Mouse (Mus musculus): Measurements from ENCODE around the gene Eya2. TPM values are rescaled to one million over a fixed set of nuclear protein-coding genes. Genes with fewer than 3 reads are reported as not detected.

Eya2 gene
- polyA plus RNA-seq, 1 experiment from 2014 or later: 27.2 TPM

DNA sequence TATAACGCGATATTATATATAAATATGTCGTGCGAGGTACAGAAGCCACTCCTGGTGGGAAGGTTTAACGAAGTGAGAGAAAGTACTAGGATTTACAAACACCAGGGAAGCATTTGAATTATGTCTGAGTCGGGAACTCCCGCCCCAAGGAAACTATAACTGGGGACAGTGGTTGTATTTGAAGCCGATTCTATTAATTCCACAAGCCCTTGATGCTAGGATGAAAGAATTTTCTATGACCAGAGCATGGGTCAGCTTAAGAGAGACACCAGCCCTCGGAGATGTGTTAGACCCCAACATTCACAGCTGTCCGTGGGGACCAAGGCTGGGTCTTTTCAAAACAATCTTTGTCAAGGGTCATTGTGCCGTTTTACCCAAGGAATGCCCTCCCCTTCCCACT lies 1.3 kb downstream of the Eya2 start:
- H3K9ac ChIP-seq (replicated peaks; ENCODE audit: low read length): peak overlapping the region; percentile 48
- H3K4me3 ChIP-seq (ENCODE audit: low read depth, low read length): peak overlapping the region; percentile 70
- ATAC-seq (replicated peaks; ENCODE audit: insufficient number of reproducible peaks, low FRiP score, low TSS enrichment, low read depth): no peak

DNA sequence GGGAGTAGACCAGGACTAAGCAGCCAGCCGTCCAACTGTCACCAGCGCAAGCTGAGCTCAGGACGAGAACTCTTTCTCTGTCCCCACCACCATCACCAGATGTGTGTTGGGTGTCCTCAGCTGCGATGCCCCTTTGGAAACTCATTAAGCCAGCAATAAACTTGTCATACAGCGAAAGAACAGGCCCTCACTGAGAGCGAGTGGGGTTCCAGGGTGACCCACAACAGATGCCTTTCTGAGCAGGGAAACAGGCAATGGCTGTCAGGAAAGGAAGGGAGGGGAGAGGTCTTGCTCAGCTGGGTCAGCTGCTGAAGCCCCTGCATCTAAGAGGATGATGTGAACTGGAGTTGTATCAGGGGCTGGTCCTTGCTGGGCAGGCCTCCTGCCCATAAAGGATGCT lies 2.7 kb downstream of the Eya2 start:
- WGBS: 54% methylated on average over 6 of the region's 6 CpGs
- H3K27ac ChIP-seq (replicated peaks; ENCODE audit: low read depth, low read length): 0 out of 2 replicates have a peak overlapping the region, but pooled peaks have one; percentile 20
- H3K27me3 ChIP-seq (ENCODE audit: control insufficient read depth, insufficient read depth, low read length): peaks cover 5% of the 10 kb centered on the region
- H3K9me3 ChIP-seq (replicated peaks; ENCODE audit: control insufficient read depth, low read length): no peaks in the 10 kb centered on the region
- H3K4me2 ChIP-seq (ENCODE audit: low read depth, low read length): no peak overlapping the region
- peak overlapping the region; percentile 39 for H3K9ac ChIP-seq (replicated peaks; ENCODE audit: low read length)
- H3K36me3 ChIP-seq (replicated peaks; ENCODE audit: control insufficient read depth, insufficient read depth, low read depth, low read length): no peaks in the 10 kb centered on the region
- ATAC-seq (replicated peaks; ENCODE audit: insufficient number of reproducible peaks, low FRiP score, low TSS enrichment, low read depth): no peak
- no peak for DNase-seq (ENCODE audit: low spot score)
- H3K4me3 ChIP-seq (ENCODE audit: low read depth, low read length): no peak overlapping the region
- H3K4me1 ChIP-seq (ENCODE audit: control insufficient read depth, insufficient read depth, low read length): peaks cover 8% of the 10 kb centered on the region

More for the DNA sequence above, 1.3 kb downstream of the Eya2 start:
- no peak for DNase-seq (ENCODE audit: low spot score)
- Histone ChIP-seq H3K27ac (replicated peaks; ENCODE audit: low read depth, low read length) (0 out of 2 replicates have a peak overlapping the region, but pooled peaks have one; percentile 0), H3K27me3 (ENCODE audit: control insufficient read depth, insufficient read depth, low read length) (peaks cover 5% of the 10 kb centered on the region), H3K36me3 (replicated peaks; ENCODE audit: control insufficient read depth, insufficient read depth, low read depth, low read length) (no peaks in the 10 kb centered on the region), H3K4me2 (ENCODE audit: low read depth, low read length) (peak overlapping the region; percentile 95), H3K4me1 (ENCODE audit: control insufficient read depth, insufficient read depth, low read length) (peaks cover 8% of the 10 kb centered on the region; the same call in 1 of the 2 replicates), H3K9me3 (replicated peaks; ENCODE audit: control insufficient read depth, low read length) (no peaks in the 10 kb centered on the region)
- WGBS: 15% methylated on average over 11 of the region's 11 CpGs

- DNase-seq (ENCODE audit: low spot score) (no peak), ATAC-seq (replicated peaks; ENCODE audit: insufficient number of reproducible peaks, low FRiP score, low TSS enrichment, low read depth) (no peak)
- Histone ChIP-seq H3K4me2 (ENCODE audit: low read depth, low read length) (no peak overlapping the region), H3K27ac (replicated peaks; ENCODE audit: low read depth, low read length) (no peak overlapping the region), H3K4me3 (ENCODE audit: low read depth, low read length) (no peak overlapping the region), H3K9ac (replicated peaks; ENCODE audit: low read length) (peak overlapping the region; percentile 22), H3K4me1 (ENCODE audit: control insufficient read depth, insufficient read depth, low read length) (peaks cover 8% of the 10 kb centered on the region), H3K36me3 (replicated peaks; ENCODE audit: control insufficient read depth, insufficient read depth, low read depth, low read length) (no peaks in the 10 kb centered on the region), H3K27me3 (ENCODE audit: control insufficient read depth, insufficient read depth, low read length) (peaks cover 5% of the 10 kb centered on the region), H3K9me3 (replicated peaks; ENCODE audit: control insufficient read depth, low read length) (no peaks in the 10 kb centered on the region)
- WGBS: 29% methylated on average over 5 of the region's 5 CpGs
These were observed 3.3 kb downstream of the Eya2 start for GRCm38 (mm10) chr2:165598139-165598538.

- no peak overlapping the region for H3K4me2 ChIP-seq (ENCODE audit: low read depth, low read length)
- WGBS: 37% methylated on average over 13 of the region's 13 CpGs
These were observed 4.7 kb downstream of the Eya2 start for GRCm38 (mm10) chr2:165599566-165599965.

GRCm38 (mm10) chr2:165600926-165601325 lies 6.1 kb downstream of the Eya2 start:
- peak; percentile 53 for DNase-seq (ENCODE audit: low spot score)
- no peak for ATAC-seq (replicated peaks; ENCODE audit: insufficient number of reproducible peaks, low FRiP score, low TSS enrichment, low read depth)
- 28% methylated on average over 13 of the region's 13 CpGs for WGBS
- H3K9me3 ChIP-seq (replicated peaks; ENCODE audit: control insufficient read depth, low read length): no peaks in the 10 kb centered on the region
- no peak overlapping the region for H3K9ac ChIP-seq (replicated peaks; ENCODE audit: low read length)
- no peak overlapping the region for H3K27ac ChIP-seq (replicated peaks; ENCODE audit: low read depth, low read length)
- peaks cover 6% of the 10 kb centered on the region for H3K4me1 ChIP-seq (ENCODE audit: control insufficient read depth, insufficient read depth, low read length)
- H3K36me3 ChIP-seq (replicated peaks; ENCODE audit: control insufficient read depth, insufficient read depth, low read depth, low read length): no peaks in the 10 kb centered on the region
- H3K4me2 ChIP-seq (ENCODE audit: low read depth, low read length): no peak overlapping the region
- H3K4me3 ChIP-seq (ENCODE audit: low read depth, low read length): no peak overlapping the region
- no peaks in the 10 kb centered on the region; the same call in 1 of the 2 replicates for H3K27me3 ChIP-seq (ENCODE audit: control insufficient read depth, insufficient read depth, low read length)

More at GRCm38 (mm10) chr2:165599566-165599965, 4.7 kb downstream of the Eya2 start:
- Histone ChIP-seq H3K36me3 (replicated peaks; ENCODE audit: control insufficient read depth, insufficient read depth, low read depth, low read length) (no peaks in the 10 kb centered on the region), H3K27me3 (ENCODE audit: control insufficient read depth, insufficient read depth, low read length) (no peaks in the 10 kb centered on the region; the same call in 1 of the 2 replicates), H3K9ac (replicated peaks; ENCODE audit: low read length) (no peak overlapping the region), H3K4me3 (ENCODE audit: low read depth, low read length) (no peak overlapping the region), H3K27ac (replicated peaks; ENCODE audit: low read depth, low read length) (no peak overlapping the region; the same call in 1 of the 2 replicates), H3K4me1 (ENCODE audit: control insufficient read depth, insufficient read depth, low read length) (peaks cover 8% of the 10 kb centered on the region), H3K9me3 (replicated peaks; ENCODE audit: control insufficient read depth, low read length) (no peaks in the 10 kb centered on the region)
- DNase-seq (ENCODE audit: low spot score) (peak; percentile 63), ATAC-seq (replicated peaks; ENCODE audit: insufficient number of reproducible peaks, low FRiP score, low TSS enrichment, low read depth) (no peak)

DNA sequence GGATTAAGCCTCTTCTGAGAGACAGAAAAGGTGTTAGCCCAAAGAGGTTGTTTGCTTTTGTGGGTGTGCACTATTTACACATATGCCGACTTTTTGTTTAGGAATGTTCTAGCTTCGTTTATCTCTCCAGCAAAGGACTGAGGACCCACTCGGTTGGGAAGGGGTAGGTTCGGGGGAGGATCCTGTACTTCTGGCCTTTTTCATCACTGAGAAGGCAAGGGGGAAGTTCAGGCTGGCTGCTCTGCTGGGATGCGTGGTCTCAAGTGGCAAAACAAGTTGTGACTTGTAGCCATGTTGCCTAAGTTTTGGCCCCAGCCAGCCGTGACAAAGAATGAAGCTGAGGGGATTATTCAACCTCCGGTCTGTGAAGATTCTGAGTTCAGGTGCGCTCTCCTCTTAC lies 6.8 kb downstream of the Eya2 start:
- Histone ChIP-seq H3K9me3 (replicated peaks; ENCODE audit: control insufficient read depth, low read length) (no peaks in the 10 kb centered on the region), H3K9ac (replicated peaks; ENCODE audit: low read length) (no peak overlapping the region), H3K27me3 (ENCODE audit: control insufficient read depth, insufficient read depth, low read length) (no peaks in the 10 kb centered on the region), H3K4me3 (ENCODE audit: low read depth, low read length) (no peak overlapping the region), H3K36me3 (replicated peaks; ENCODE audit: control insufficient read depth, insufficient read depth, low read depth, low read length) (no peaks in the 10 kb centered on the region), H3K4me2 (ENCODE audit: low read depth, low read length) (no peak overlapping the region), H3K27ac (replicated peaks; ENCODE audit: low read depth, low read length) (no peak overlapping the region), H3K4me1 (ENCODE audit: control insufficient read depth, insufficient read depth, low read length) (peaks cover 6% of the 10 kb centered on the region)
- WGBS: 49% methylated on average over 8 of the region's 8 CpGs
- DNase-seq (ENCODE audit: low spot score): peak; percentile 47
- ATAC-seq (replicated peaks; ENCODE audit: insufficient number of reproducible peaks, low FRiP score, low TSS enrichment, low read depth): no peak

DNA sequence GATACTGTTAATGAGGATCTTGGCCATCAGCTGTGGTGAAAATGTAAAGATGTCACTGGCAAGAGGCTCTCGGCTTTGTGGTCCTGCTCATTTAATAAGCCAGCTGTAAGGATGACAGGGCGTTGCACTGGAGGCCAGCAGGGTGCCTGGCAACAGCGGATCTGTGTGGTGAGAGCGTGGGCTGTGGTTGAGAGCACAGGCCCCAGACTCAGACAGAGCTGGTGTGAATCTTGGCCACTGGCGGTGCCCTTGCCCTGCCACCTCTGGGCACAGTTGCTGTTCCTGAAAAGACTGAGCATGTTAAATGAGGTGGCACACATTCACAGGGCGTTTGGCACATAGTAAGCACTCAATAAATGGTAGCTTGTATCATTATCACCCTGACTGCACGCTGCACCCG lies 8.9 kb downstream of the Eya2 start:
- WGBS: 69% methylated on average over 8 of the region's 8 CpGs
- no peaks in the 10 kb centered on the region for H3K36me3 ChIP-seq (replicated peaks; ENCODE audit: control insufficient read depth, insufficient read depth, low read depth, low read length)
- no peaks in the 10 kb centered on the region for H3K27me3 ChIP-seq (ENCODE audit: control insufficient read depth, insufficient read depth, low read length)
- peaks cover 2% of the 10 kb centered on the region for H3K4me1 ChIP-seq (ENCODE audit: control insufficient read depth, insufficient read depth, low read length)
- H3K27ac ChIP-seq (replicated peaks; ENCODE audit: low read depth, low read length): no peak overlapping the region
- H3K9me3 ChIP-seq (replicated peaks; ENCODE audit: control insufficient read depth, low read length): no peaks in the 10 kb centered on the region
- no peak overlapping the region for H3K4me2 ChIP-seq (ENCODE audit: low read depth, low read length)
- ATAC-seq (replicated peaks; ENCODE audit: insufficient number of reproducible peaks, low FRiP score, low TSS enrichment, low read depth) (no peak), DNase-seq (ENCODE audit: low spot score) (no peak)
- 0 out of 2 replicates have a peak overlapping the region, but pooled peaks have one; percentile 13 for H3K9ac ChIP-seq (replicated peaks; ENCODE audit: low read length)
- no peak overlapping the region for H3K4me3 ChIP-seq (ENCODE audit: low read depth, low read length)

- Histone ChIP-seq H3K4me3 (ENCODE audit: low read depth, low read length) (no peak overlapping the region), H3K27ac (replicated peaks; ENCODE audit: low read depth, low read length) (no peak overlapping the region), H3K9ac (replicated peaks; ENCODE audit: low read length) (no peak overlapping the region), H3K27me3 (ENCODE audit: control insufficient read depth, insufficient read depth, low read length) (no peaks in the 10 kb centered on the region), H3K9me3 (replicated peaks; ENCODE audit: control insufficient read depth, low read length) (no peaks in the 10 kb centered on the region), H3K4me2 (ENCODE audit: low read depth, low read length) (no peak overlapping the region), H3K4me1 (ENCODE audit: control insufficient read depth, insufficient read depth, low read length) (no peaks in the 10 kb centered on the region), H3K36me3 (replicated peaks; ENCODE audit: control insufficient read depth, insufficient read depth, low read depth, low read length) (no peaks in the 10 kb centered on the region)
- ATAC-seq (replicated peaks; ENCODE audit: insufficient number of reproducible peaks, low FRiP score, low TSS enrichment, low read depth) (no peak), DNase-seq (ENCODE audit: low spot score) (no peak)
- 93% methylated on average over 7 of the region's 7 CpGs for WGBS
These were observed 16.9 kb downstream of the Eya2 start for GRCm38 (mm10) chr2:165611551-165612253.

All from embryonic facial prominence, embryonic 11.5 days (tissue).